ENCODE assay signal across 18 mouse cellular contexts in genomic region chr8:117355111-117355831, GRCm38 (mm10).
DNase-seq lines count a peak whose midpoint lies in the region; ATAC-seq and TF ChIP-seq lines count a peak whose summit lies in the region.
"Had no signal": no experiment of that assay in that cellular context is flagged by ENCODE, and none has a peak within 500 bp of the region (broad histone marks: within the 10 kb centered on the region; RNA-seq: fewer than 3 reads in every experiment).

No protein-coding gene starts in this region.

- no peaks in the 10 kb centered on the region for H3K27me3 ChIP-seq in forebrain, postnatal 0 days (ENCODE audit: insufficient read depth, low read length)
- no peaks in the 10 kb centered on the region for H3K27me3 ChIP-seq in forebrain, embryonic 12.5 days
- H3K27me3 ChIP-seq in kidney, embryonic 16.5 days (ENCODE audit: insufficient read depth, low read length) = no peaks in the 10 kb centered on the region
- no peaks in the 10 kb centered on the region for H3K27me3 ChIP-seq in neural tube, embryonic 14.5 days (ENCODE audit: control insufficient read depth, insufficient read depth, low read length)
- no peaks in the 10 kb centered on the region for H3K27me3 ChIP-seq in midbrain, embryonic 16.5 days (ENCODE audit: control insufficient read depth, insufficient read depth, low read depth, low read length)

- H3K4me2 ChIP-seq in forebrain, postnatal 0 days (ENCODE audit: low read depth) = no peak overlapping the region
- no peak overlapping the region for H3K4me2 ChIP-seq in forebrain, embryonic 12.5 days
- no peak overlapping the region for H3K4me2 ChIP-seq in kidney, embryonic 16.5 days (replicated peaks; ENCODE audit: low read depth, low read length)
- no peak overlapping the region for H3K4me2 ChIP-seq in neural tube, embryonic 14.5 days (ENCODE audit: low read depth, low read length)
- H3K4me2 ChIP-seq in midbrain, embryonic 16.5 days (ENCODE audit: low read length) = no peak overlapping the region
- H3K4me2 ChIP-seq: lung, embryonic 14.5 days had no signal

- H3K36me3 ChIP-seq in forebrain, postnatal 0 days (ENCODE audit: insufficient read depth) = no peaks in the 10 kb centered on the region; the same call in 1 of the 2 replicates
- H3K36me3 ChIP-seq in forebrain, embryonic 12.5 days (replicated peaks) = 0 out of 2 replicates have a peak, but pooled peaks cover 2% of the 10 kb centered on the region
- peaks cover 5% of the 10 kb centered on the region; the same call in 1 of the 2 replicates for H3K36me3 ChIP-seq in kidney, embryonic 16.5 days (ENCODE audit: insufficient read depth, low read length)
- H3K36me3 ChIP-seq in neural tube, embryonic 14.5 days (ENCODE audit: control insufficient read depth, insufficient read depth, low read length) = no peaks in the 10 kb centered on the region
- no peaks in the 10 kb centered on the region for H3K36me3 ChIP-seq in midbrain, embryonic 16.5 days (ENCODE audit: control insufficient read depth, insufficient read depth, low read length)

- H3K4me1 ChIP-seq in forebrain, postnatal 0 days (ENCODE audit: insufficient read depth) = peaks cover 8% of the 10 kb centered on the region; the same call in 1 of the 2 replicates
- peaks cover 16% of the 10 kb centered on the region; the same call in 1 of the 2 replicates for H3K4me1 ChIP-seq in forebrain, embryonic 12.5 days
- peaks cover 40% of the 10 kb centered on the region for H3K4me1 ChIP-seq in kidney, embryonic 16.5 days (ENCODE audit: insufficient read depth, low read length)
- H3K4me1 ChIP-seq in neural tube, embryonic 14.5 days (ENCODE audit: control insufficient read depth, insufficient read depth, low read length) = 0 out of 2 replicates have a peak, but pooled peaks cover 4% of the 10 kb centered on the region
- H3K4me1 ChIP-seq in midbrain, embryonic 16.5 days (ENCODE audit: control insufficient read depth, insufficient read depth, low read length) = peaks cover 9% of the 10 kb centered on the region

- H3K27ac ChIP-seq in forebrain, postnatal 0 days (ENCODE audit: low read depth, low read length) = no peak overlapping the region
- H3K27ac ChIP-seq in forebrain, embryonic 12.5 days = no peak overlapping the region
- H3K27ac ChIP-seq in kidney, embryonic 16.5 days (ENCODE audit: low read length) = no peak overlapping the region; the same call in 1 of the 2 replicates
- H3K27ac ChIP-seq in neural tube, embryonic 14.5 days (ENCODE audit: low read depth, low read length) = peak overlapping the region; percentile 8; the same call in 1 of the 2 replicates
- H3K27ac ChIP-seq in midbrain, embryonic 16.5 days (ENCODE audit: low read length) = 0 out of 2 replicates have a peak overlapping the region, but pooled peaks have one; percentile 44

- no peak for DNase-seq in forebrain, postnatal 0 days
- DNase-seq in kidney, postnatal 36 days = no peak
- no peak for DNase-seq in neural tube, embryonic 10.5 days (ENCODE audit: extremely low spot score, low spot score)
- DNase-seq in urinary bladder, adult 18-20 months (ENCODE audit: low spot score in 2 of 2) = no peak
- DNase-seq: cerebellum, adult 11-12 months; cerebellum, postnatal 14 days; gastrocnemius, postnatal 25 days; kidney, adult 2 months; lung, embryonic 14.5 days; lung, postnatal 36 days; right cerebral cortex, postnatal 25 days; thymus, adult 2 months had no signal

- 64% methylated on average over 12 of the region's 12 CpGs for WGBS in forebrain, postnatal 0 days
- WGBS in forebrain, embryonic 12.5 days = 77% methylated on average over 12 of the region's 12 CpGs
- WGBS in kidney, embryonic 16.5 days = 62% methylated on average over 12 of the region's 12 CpGs
- WGBS in neural tube, embryonic 14.5 days = 73% methylated on average over 12 of the region's 12 CpGs
- WGBS in midbrain, embryonic 16.5 days = 72% methylated on average over 12 of the region's 12 CpGs

- H3K9me3 ChIP-seq in forebrain, postnatal 0 days (ENCODE audit: low read length) = no peaks in the 10 kb centered on the region
- H3K9me3 ChIP-seq in forebrain, embryonic 12.5 days = no peaks in the 10 kb centered on the region
- H3K9me3 ChIP-seq in kidney, embryonic 16.5 days (ENCODE audit: low read length) = no peaks in the 10 kb centered on the region
- no peaks in the 10 kb centered on the region for H3K9me3 ChIP-seq in neural tube, embryonic 14.5 days (ENCODE audit: control insufficient read depth, low read length)
- H3K9me3 ChIP-seq in midbrain, embryonic 16.5 days (replicated peaks; ENCODE audit: control insufficient read depth, low read length, poor library complexity, severe bottlenecking) = no peaks in the 10 kb centered on the region
- H3K9me3 ChIP-seq: G1E had no signal

- ATAC-seq in forebrain, postnatal 0 days = peak; percentile 65
- no peak for ATAC-seq in forebrain, embryonic 12.5 days (ENCODE audit: low FRiP score)
- ATAC-seq in kidney, embryonic 16.5 days (ENCODE audit: low FRiP score, low TSS enrichment) = peak; percentile 17; the same call in 1 of the 2 replicates
- ATAC-seq in neural tube, embryonic 14.5 days (ENCODE audit: low read depth) = no peak
- no peak for ATAC-seq in midbrain, embryonic 16.5 days

- TF ChIP-seq CTCF in forebrain, postnatal 0 days (IDR thresholded peaks at IDR 0.05; ENCODE audit: low read depth) = no peak

- H3K4me3 ChIP-seq in forebrain, postnatal 0 days (ENCODE audit: low read depth, low read length) = no peak overlapping the region
- H3K4me3 ChIP-seq in forebrain, embryonic 12.5 days (replicated peaks) = no peak overlapping the region
- no peak overlapping the region for H3K4me3 ChIP-seq in kidney, embryonic 16.5 days (ENCODE audit: low read length)
- no peak overlapping the region for H3K4me3 ChIP-seq in neural tube, embryonic 14.5 days (ENCODE audit: low read depth, low read length)
- no peak overlapping the region for H3K4me3 ChIP-seq in midbrain, embryonic 16.5 days (ENCODE audit: low read depth, low read length)
- H3K4me3 ChIP-seq: myocyte had no signal

- H3K9ac ChIP-seq in forebrain, postnatal 0 days = no peak overlapping the region
- no peak overlapping the region for H3K9ac ChIP-seq in forebrain, embryonic 12.5 days
- no peak overlapping the region for H3K9ac ChIP-seq in kidney, embryonic 16.5 days (replicated peaks; ENCODE audit: low read length)
- H3K9ac ChIP-seq in neural tube, embryonic 14.5 days (replicated peaks; ENCODE audit: low read depth, low read length) = no peak overlapping the region
- H3K9ac ChIP-seq in midbrain, embryonic 16.5 days (ENCODE audit: low read depth, low read length) = no peak overlapping the region
- H3K9ac ChIP-seq: lung, embryonic 14.5 days had no signal

Comparison
In these comparisons a context has a peak if more than half of its experiments do, and no peak if none do; other contexts are left out.
1. ATAC-seq: peak in forebrain, postnatal 0 days (single experiment) and kidney, embryonic 16.5 days (single experiment); none in forebrain, embryonic 12.5 days (single experiment), neural tube, embryonic 14.5 days (single experiment) and midbrain, embryonic 16.5 days (single experiment).
2. H3K27ac ChIP-seq: peak in neural tube, embryonic 14.5 days (single experiment) and midbrain, embryonic 16.5 days (single experiment); none in forebrain, postnatal 0 days (single experiment), forebrain, embryonic 12.5 days (single experiment) and kidney, embryonic 16.5 days (single experiment).